Mouse (Mus musculus): ENCODE data around the gene Olfr761. TPM values are rescaled to one million over a fixed set of nuclear protein-coding genes. Genes with fewer than 3 reads are reported as not detected.
"Not testable (repeated sequence)": the region's sequence is repeated elsewhere in the genome, so short reads cannot be mapped to it uniquely, and the experiment has no call there.

The Olfr761 gene
- not detected for total RNA-seq (2021)

GRCm38 (mm10) chr17:37952979-37953378 is at the start of gene Olfr761:
Olfr761 (minus strand) TSS chr17:37953079.
- intact Hi-C loops (cut with DNase I): no loop called here
- no peak for DNase-seq

GRCm38 (mm10) chr17:37995635-37996307 is 42.9 kb upstream of the Olfr761 start:
- intact Hi-C loops (cut with DNase I): no loop called here
- no peak for DNase-seq

GRCm38 (mm10) chr17:37990453-37990961 is 37.6 kb upstream of the Olfr761 start:
- no peak for DNase-seq

GRCm38 (mm10) chr17:37973591-37973990 is 20.7 kb upstream of the Olfr761 start:
- intact Hi-C loops (cut with DNase I): no loop called here

More at GRCm38 (mm10) chr17:37990453-37990961, 37.6 kb upstream of the Olfr761 start:
- intact Hi-C loops (cut with DNase I): no loop called here

GRCm38 (mm10) chr17:37920248-37920647 is 32.6 kb downstream of the Olfr761 start, which contains the start of gene Olfr128:
Olfr128 (plus strand) TSS chr17:37920548.
- intact Hi-C loops (cut with DNase I): no loop called here
- DNase-seq: no peak

More at GRCm38 (mm10) chr17:37973591-37973990, 20.7 kb upstream of the Olfr761 start:
- no peak for DNase-seq

- intact Hi-C loops (cut with DNase I); DNase-seq: not testable (repeated sequence)
Measured at GRCm38 (mm10) chr17:37906821-37907220, 46.1 kb downstream of the Olfr761 start.

Other genes starting within 250 kb of the Olfr761 start
- gene Olfr120, start 231.3 kb downstream of the Olfr761 start, total RNA-seq (2021): not detected
- not detected for gene Olfr121, start 204.2 kb downstream of the Olfr761 start, total RNA-seq (2021)
- gene Olfr122, start 184.5 kb downstream of the Olfr761 start, total RNA-seq (2021): not detected
- not detected for gene Olfr123, start 159.6 kb downstream of the Olfr761 start, total RNA-seq (2021)
- gene Olfr124, start 153.2 kb downstream of the Olfr761 start, total RNA-seq (2021): not detected
- not detected for gene Olfr125, start 120.1 kb downstream of the Olfr761 start, total RNA-seq (2021)
- not detected for gene Olfr126, start 105.6 kb downstream of the Olfr761 start, total RNA-seq (2021)
- not detected for gene Olfr127, start 52.6 kb downstream of the Olfr761 start, total RNA-seq (2021)
- gene Olfr128, start 32.5 kb downstream of the Olfr761 start, total RNA-seq (2021): not detected
- gene Olfr129, start 107.0 kb upstream of the Olfr761 start, total RNA-seq (2021): not detected
- not detected for gene Olfr130, start 110.8 kb upstream of the Olfr761 start, total RNA-seq (2021)
- not detected for gene Olfr131, start 135.6 kb upstream of the Olfr761 start, total RNA-seq (2021)
- gene Olfr132, start 181.4 kb upstream of the Olfr761 start, total RNA-seq (2021): not detected
- gene Olfr133, start 192.2 kb upstream of the Olfr761 start, total RNA-seq (2021): not detected
- not detected for gene Olfr134, start 218.3 kb upstream of the Olfr761 start, total RNA-seq (2021)

Data from heart, postnatal 10 days (tissue).